Mouse (Mus musculus): ENCODE results near the gene Gm10770.
"Not testable (repeated sequence)": the region's sequence is repeated elsewhere in the genome, so short reads cannot be mapped to it uniquely, and the experiment has no call there.

The Gm10770 gene

DNA sequence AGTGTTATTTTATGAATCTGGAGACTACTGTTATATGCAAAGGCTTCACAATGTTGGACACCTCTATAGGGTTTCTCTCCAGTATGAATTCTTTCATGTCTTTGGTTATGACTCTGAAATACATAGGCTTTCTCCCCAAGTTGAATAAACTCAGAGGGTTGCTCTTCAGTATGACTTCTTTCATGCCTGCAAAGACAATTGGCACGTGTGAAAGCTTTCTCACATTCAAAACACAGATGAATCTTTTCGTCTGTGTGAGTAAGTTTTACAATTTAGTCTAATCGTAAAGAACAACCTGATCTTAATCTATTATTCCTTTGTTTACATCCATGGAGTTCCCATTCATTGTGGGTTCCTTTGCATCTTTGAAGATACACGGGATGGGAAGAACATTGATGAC is at the start of gene Gm10770:
TSS of gene Gm10770 (minus strand) at position 101 of the 400 bp plus-strand sequence.
- in situ Hi-C loops (cut with MboI; ENCODE audit: low pct_unique_long_range_greater_than_20kb in 1 of 2, low sequenced_read_pairs in 2 of 2, unreplicated experiment in 1 of 2): not testable (repeated sequence)

DNA sequence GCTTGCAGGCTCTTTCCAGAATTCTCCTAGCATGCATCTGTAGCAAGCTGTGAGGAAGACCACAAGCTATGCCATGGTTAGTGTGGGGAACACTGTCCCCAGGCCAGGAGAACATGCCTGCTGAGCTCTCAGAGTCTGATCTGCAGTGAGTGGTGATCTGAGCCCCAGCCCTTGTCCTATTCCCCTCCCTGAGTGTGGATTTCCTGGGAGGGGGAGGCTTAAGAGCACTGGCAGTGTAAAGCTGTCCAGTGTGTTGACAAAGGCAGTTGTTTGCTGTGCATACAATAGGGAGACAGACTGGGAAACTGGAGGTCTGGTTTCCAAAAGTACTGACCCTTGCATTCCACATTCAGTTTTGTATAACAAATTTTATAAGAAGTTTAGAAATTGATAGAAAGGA is 43.8 kb upstream of the Gm10770 start:
- in situ Hi-C loops (cut with MboI; ENCODE audit: low pct_unique_long_range_greater_than_20kb in 1 of 2, low sequenced_read_pairs in 2 of 2, unreplicated experiment in 1 of 2): not testable (repeated sequence)

DNA sequence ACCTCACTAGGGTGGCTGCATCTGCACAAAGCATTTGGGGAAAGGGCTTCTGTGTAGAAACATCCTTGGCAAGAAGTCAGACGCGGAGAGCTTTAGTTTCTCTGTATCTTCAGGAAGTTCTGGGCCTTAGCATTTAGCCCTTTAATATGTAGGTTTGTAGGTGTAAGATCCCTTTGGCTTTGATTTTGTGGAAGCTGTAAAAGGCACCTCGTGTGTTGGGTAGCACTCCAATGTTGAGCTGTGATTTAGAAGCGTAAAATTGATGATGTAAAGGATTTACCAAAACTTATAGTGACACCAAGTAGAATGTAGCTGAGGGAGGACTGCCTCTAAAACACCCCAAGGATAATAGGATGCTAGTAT is 38.9 kb upstream of the Gm10770 start:
- in situ Hi-C loops (cut with MboI; ENCODE audit: low pct_unique_long_range_greater_than_20kb in 1 of 2, low sequenced_read_pairs in 2 of 2, unreplicated experiment in 1 of 2): not testable (repeated sequence)

DNA sequence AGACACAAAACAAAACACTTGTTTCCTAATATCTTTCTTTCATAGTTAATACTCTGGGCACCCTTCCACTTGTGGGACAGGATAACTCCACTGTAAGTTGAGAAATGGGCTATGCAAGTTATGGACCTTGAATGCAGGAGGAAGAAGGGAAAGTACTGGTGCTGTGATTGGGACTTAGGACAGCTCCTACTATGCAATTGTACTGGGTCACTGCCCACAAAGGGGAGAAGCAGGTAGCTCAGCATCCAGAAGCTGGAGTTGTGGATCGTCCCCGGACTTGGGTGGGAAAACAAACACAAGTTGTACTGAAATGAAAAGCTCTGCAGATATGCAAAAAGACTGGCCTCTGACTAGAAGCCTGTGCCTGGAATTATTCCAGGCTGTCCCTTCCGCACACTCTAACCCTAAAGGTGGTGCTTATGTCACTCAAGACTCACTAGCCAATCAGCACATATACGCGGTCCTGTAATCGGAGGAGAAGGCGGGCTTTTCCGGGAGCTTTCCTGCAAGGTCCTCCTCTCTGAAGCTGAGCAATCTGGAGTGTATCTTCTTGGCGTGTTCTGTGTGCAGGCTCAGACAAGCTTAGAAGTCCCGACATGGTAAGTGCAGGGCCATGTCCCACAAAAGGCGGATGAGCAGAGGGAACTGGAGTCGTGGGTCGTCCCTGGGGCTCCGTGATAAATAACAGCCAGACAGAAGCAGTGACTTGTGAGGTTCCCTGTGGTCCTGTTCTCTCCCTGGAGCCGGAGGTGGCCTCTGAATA is 38.3 kb upstream of the Gm10770 start, which contains the start of gene Zfp937:
TSS of gene Zfp937 (plus strand) at position 474 of the 763 bp plus-strand sequence.
- in situ Hi-C loops (cut with MboI; ENCODE audit: low pct_unique_long_range_greater_than_20kb in 1 of 2, low sequenced_read_pairs in 2 of 2, unreplicated experiment in 1 of 2): not testable (repeated sequence)

DNA sequence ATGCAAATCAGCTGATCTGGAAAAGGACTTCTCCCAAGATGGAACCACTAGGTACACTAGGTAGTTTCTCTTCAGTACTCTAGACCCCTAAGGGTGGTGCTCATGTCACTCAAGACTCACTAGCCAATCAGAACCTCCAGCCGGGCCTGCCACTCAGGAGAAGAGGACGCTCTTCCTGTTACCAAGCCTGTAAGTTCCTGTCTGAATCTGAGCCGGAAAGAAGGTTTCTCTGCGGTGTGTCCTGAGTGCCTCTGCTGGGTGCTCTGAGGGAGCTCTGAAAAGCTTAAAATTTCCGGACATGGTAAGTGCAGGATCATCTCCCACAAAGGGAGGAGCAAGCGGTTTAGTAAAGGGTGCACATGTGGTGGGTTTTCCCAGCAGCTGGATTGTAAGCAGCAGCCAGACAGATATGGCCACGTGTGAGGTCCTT is 2.1 kb upstream of the Gm10770 start, which contains the start of gene Gm14139:
TSS of gene Gm14139 (plus strand) at position 186 of the 430 bp plus-strand sequence.
- in situ Hi-C loops (cut with MboI; ENCODE audit: low pct_unique_long_range_greater_than_20kb in 1 of 2, low sequenced_read_pairs in 2 of 2, unreplicated experiment in 1 of 2): not testable (repeated sequence)

DNA sequence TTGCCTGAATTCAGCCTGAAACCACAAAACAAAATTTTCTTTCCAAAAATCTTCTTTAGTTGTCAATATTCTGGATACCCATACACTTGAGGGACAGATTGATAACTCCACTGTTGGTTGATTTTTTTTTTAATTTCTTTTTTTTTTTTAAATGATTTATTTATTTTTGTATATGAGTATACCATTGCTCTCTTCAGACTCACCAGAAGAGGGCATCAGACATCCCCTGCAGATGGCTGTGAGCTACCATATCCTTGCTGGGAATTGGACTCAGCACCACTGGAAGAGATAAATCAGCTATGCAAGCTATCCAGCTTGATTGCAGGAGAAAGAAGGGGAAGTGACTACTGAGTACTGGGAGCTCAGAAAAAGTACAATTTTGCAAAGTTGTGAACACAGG is 1.6 kb upstream of the Gm10770 start:
- in situ Hi-C loops (cut with MboI; ENCODE audit: low pct_unique_long_range_greater_than_20kb in 1 of 2, low sequenced_read_pairs in 2 of 2, unreplicated experiment in 1 of 2): not testable (repeated sequence)

DNA sequence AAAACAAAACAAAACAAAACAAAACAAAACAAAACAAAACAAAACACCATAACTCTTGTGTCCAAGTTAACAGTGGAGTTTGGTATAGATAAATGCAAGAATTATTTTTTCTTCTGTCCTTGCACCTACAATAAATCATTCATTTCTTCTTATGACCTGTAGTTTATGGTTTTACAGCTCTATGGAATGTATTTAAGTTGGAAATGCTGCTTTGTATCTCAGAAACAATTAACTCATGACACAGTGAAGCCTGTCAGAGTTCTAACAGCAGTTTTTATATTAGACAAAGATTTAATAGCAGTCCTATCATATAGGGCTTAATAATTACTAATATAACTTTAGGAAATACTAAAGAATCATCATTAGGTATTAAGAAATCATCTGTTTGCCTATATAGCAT is 5.6 kb downstream of the Gm10770 start:
- in situ Hi-C loops (cut with MboI; ENCODE audit: low pct_unique_long_range_greater_than_20kb in 1 of 2, low sequenced_read_pairs in 2 of 2, unreplicated experiment in 1 of 2): no loop called here

DNA sequence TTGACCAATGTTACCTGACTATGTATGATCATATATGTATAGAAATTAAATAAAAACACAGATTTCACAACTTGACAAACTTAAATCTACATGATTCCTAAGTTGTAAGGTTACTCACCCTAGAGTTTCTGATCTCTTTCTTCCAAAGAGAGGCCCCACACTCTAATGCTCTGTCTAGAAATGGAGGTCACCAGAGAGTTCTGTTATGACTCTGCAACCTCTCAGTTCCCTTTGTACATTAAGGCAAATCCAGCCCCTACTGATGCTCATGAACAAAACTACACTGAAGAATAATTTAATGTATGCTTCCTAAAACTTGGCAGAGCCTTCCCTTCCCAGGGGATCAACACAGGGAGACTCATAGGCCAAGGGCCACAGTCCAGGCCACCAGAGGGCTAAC is 12.8 kb downstream of the Gm10770 start:
- in situ Hi-C loops (cut with MboI; ENCODE audit: low pct_unique_long_range_greater_than_20kb in 1 of 2, low sequenced_read_pairs in 2 of 2, unreplicated experiment in 1 of 2): no loop called here

DNA sequence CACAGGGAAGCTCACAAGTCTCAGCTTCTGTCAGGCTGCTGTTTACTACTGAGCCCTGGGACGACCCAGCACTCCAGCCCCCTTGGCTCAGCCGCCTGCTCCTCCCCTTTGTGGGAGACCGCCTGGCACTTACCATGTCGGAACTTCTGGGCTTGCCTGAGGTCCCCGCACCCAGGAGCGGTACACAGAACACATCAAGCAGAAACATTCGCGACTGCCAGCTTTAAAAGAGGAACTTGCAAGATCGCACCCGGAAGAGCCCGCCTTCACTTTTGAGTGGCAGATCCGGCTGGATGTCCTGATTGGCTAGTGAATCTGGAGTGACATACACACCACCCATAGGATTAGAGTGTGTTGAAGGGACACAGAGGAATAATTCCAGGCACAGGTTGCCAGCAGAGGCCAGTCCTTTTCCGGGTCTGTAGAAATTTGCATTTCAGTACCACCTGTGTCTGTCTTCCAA is 43.0 kb downstream of the Gm10770 start, which contains the start of gene Zfp120:
TSS of gene Zfp120 (minus strand) at position 274 of the 463 bp plus-strand sequence.
- in situ Hi-C loops (cut with MboI; ENCODE audit: low pct_unique_long_range_greater_than_20kb in 1 of 2, low sequenced_read_pairs in 2 of 2, unreplicated experiment in 1 of 2): no loop called here

DNA sequence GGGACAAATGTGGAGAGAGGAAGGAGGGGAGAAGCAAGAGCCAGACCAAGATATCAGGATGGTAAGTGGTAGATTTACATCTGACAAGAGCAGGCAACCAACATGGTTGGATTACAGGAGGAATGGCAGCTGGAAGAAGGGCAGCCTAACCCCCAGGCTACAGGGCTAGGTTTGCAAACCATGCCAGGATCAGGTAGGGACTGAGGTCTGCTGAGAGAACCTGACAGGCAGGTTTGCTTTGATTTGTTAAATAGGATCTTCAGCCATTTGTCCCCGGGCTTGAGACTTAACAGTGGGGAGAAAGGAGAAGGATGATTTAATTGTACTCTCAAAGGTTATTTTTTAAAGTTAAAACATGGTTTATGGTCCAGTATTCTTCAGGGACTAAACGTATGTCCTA is 46.7 kb downstream of the Gm10770 start:
- in situ Hi-C loops (cut with MboI; ENCODE audit: low pct_unique_long_range_greater_than_20kb in 1 of 2, low sequenced_read_pairs in 2 of 2, unreplicated experiment in 1 of 2): no loop called here

DNA sequence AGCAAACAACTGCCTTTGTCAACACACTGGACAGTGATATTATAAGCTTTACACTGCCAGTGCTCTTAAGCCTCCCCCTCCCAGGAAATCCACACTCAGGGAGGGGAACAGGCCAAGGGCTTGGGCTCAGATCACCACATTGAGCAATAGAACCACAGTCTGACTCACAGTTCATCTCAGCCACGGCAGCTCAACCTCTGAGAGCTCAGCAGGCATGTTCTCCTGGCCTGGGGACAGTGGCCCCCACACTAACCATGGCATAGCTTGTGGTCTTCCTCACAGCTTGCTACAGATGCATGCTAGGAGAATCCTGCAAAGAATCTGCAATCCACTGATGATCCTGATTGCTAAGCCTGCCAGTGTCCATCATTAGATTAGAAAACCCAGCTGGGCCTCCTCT is 47.5 kb downstream of the Gm10770 start:
- in situ Hi-C loops (cut with MboI; ENCODE audit: low pct_unique_long_range_greater_than_20kb in 1 of 2, low sequenced_read_pairs in 2 of 2, unreplicated experiment in 1 of 2): not testable (repeated sequence)
